Mouse (Mus musculus): ENCODE measurements around the gene Gnao1.

DNA sequence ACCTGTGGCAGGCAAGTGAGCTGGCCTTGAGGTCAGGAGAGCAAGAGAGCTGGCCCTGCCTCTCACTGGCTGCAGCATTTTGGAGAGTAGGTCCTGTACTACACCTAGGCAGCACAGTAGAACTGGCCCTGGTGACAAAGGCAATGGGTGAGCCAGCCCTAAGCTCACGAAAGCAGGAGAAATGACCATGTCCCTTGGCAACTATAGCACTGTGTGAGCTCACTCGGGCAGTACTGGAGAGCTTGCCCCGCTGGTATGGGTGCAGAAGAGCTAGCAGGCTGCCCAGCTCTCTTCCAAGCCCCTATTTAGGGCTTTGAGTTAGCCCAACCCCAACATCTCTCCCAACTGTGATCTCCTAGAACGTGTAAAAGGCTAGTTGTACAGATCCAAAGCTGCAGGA, 68.6 kb downstream of the Gnao1 start:
- no peak for TF ChIP-seq USF2 (conservative IDR thresholded peaks at IDR 0.05; ENCODE audit: low read depth, low read length)
- no peak for TF ChIP-seq CHD1 (IDR thresholded peaks at IDR 0.05; ENCODE audit: low read depth, low read length)
- TF ChIP-seq ZNF384 (IDR thresholded peaks at IDR 0.05; ENCODE audit: low read depth, low read length), result no peak
- no peak for TF ChIP-seq RAD21 (IDR thresholded peaks at IDR 0.05; ENCODE audit: low read depth, low read length)
- TF ChIP-seq CTCF (conservative IDR thresholded peaks at IDR 0.05 in 1 of 2, IDR thresholded peaks at IDR 0.05 in 1 of 2; ENCODE audit: low read depth in 2 of 2, low read length in 2 of 2), result no peak
- TF ChIP-seq MAFK (IDR thresholded peaks at IDR 0.05; ENCODE audit: insufficient replicate concordance, low read length), result no peak
- TF ChIP-seq POLR2A (IDR thresholded peaks at IDR 0.05; ENCODE audit: low read depth, low read length), result no peak

Data from CH12.LX (cell line).